Mouse (Mus musculus) embryonic facial prominence, embryonic 11.5 days (tissue): ENCODE results near the gene Pappa2. TPM values are rescaled to one million over a fixed set of nuclear protein-coding genes. Genes with fewer than 3 reads are reported as not detected.

Experiments used
- ATAC-seq: fragments of 200-750 bp; cut with Nextera tagmentation; replicated peaks from 2 replicates; pipeline ENCODE4 v1.8.0; 2017; ENCODE audit warnings: low read depth; ENCODE audit not compliant: insufficient number of reproducible peaks, low FRiP score, low TSS enrichment
- DNase-seq: peaks from one replicate; pipeline ENCODE4 v3.0.0-alpha.2; 2015; ENCODE audit warnings: low spot score
- H3K27ac ChIP-seq: fragments of 300-500 bp; sonication (generic); replicated peaks from 2 replicates; pipeline ENCODE4 v1.5.1; 2014; ENCODE audit warnings: mild to moderate bottlenecking, low read depth, low read length, control low read depth
- H3K27me3 ChIP-seq: fragments of 300-500 bp; sonication (generic); 2 replicates; pipeline ENCODE4 v1.6.1; 2014; ENCODE audit warnings: mild to moderate bottlenecking, low read length, moderate library complexity, mixed read lengths; ENCODE audit not compliant: control insufficient read depth, insufficient read depth
- H3K36me3 ChIP-seq: fragments of 300-500 bp; sonication (generic); replicated peaks from 2 replicates; pipeline ENCODE4 v1.6.1; 2014; ENCODE audit warnings: low read depth, mild to moderate bottlenecking, low read length, moderate library complexity, mixed read lengths; ENCODE audit not compliant: control insufficient read depth, insufficient read depth
- H3K4me1 ChIP-seq: fragments of 300-500 bp; sonication (generic); 2 replicates; pipeline ENCODE4 v1.6.1; 2014; ENCODE audit warnings: low read length, mixed read lengths; ENCODE audit not compliant: control insufficient read depth, insufficient read depth
- H3K4me2 ChIP-seq: fragments of 300-500 bp; sonication (generic); 2 replicates; pipeline ENCODE4 v1.6.1; 2014; ENCODE audit warnings: low read depth, mild to moderate bottlenecking, control low read depth, low read length, moderate library complexity
- H3K4me3 ChIP-seq: fragments of 300-500 bp; sonication (generic); 2 replicates; pipeline ENCODE4 v1.5.1; 2014; ENCODE audit warnings: low read depth, low read length, control low read depth
- H3K9ac ChIP-seq: fragments of 300-500 bp; sonication (generic); replicated peaks from 2 replicates; pipeline ENCODE4 v1.6.1; 2014; ENCODE audit warnings: mild to moderate bottlenecking, control low read depth, low read length
- H3K9me3 ChIP-seq: fragments of 300-500 bp; sonication (generic); replicated peaks from 2 replicates; pipeline ENCODE4 v1.6.1; 2016; ENCODE audit warnings: mild to moderate bottlenecking, low read length, inconsistent platforms, mixed read lengths; ENCODE audit not compliant: control insufficient read depth
- WGBS: fragments of 180-500 bp; shearing (Covaris S2); extraction: QIAGEN DNeasy Blood & Tissue Kit; methylation state at CpG from one replicate; pipeline ENCODE4 v1.1.7; 2014; 5-methylcytosine and 5-hydroxymethylcytosine counted together
- polyA plus RNA-seq: library from polyadenylated mRNA; unstranded; fragments of >200 nt; fragmentation: Nextera tagmentation; extraction: Ambion mirVana; gene quantifications from 2 replicates; pipeline ENCODE4 v1.2.1, GENCODE M21; 2014

Gene Pappa2
- polyA plus RNA-seq, 1 experiment from 2014 or later = 2.2 TPM

DNA sequence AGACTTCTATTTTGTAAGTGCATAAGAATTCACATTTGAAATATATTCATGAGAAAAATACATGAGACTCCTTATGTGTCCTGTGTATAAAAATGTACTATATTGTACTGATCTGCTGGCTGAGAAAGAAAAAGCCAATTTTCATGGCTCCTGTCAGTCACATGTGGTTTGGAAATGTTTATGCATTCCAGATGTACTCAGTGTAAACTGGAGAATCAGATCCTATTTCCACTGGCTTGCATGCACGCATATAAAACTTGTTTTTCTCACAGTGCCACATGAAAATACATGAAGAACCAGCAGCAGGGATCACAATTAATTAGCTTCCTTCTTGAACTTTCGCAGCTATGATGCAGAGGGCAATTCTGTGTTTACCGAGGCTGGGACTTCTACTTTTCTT, 168.4 kb downstream of the Pappa2 start:
- no peak overlapping the region for H3K4me3 ChIP-seq
- no peaks in the 10 kb centered on the region for H3K27me3 ChIP-seq
- H3K36me3 ChIP-seq = no peaks in the 10 kb centered on the region
- H3K9me3 ChIP-seq = no peaks in the 10 kb centered on the region
- no peak overlapping the region for H3K9ac ChIP-seq
- H3K27ac ChIP-seq = no peak overlapping the region
- ATAC-seq (no peak; the same call in 1 of the 2 replicates), DNase-seq (peak; percentile 71)
- no peaks in the 10 kb centered on the region for H3K4me1 ChIP-seq
- H3K4me2 ChIP-seq = no peak overlapping the region
- 48% methylated on average over 3 of the region's 3 CpGs for whole genome bisulfite sequencing

GRCm38 (mm10) chr1:158775486-158775885, 204.8 kb downstream of the Pappa2 start:
- no peaks in the 10 kb centered on the region for H3K36me3 ChIP-seq
- no peak overlapping the region for H3K4me2 ChIP-seq
- ATAC-seq (no peak), DNase-seq (no peak)
- 95% methylated on average over 5 of the region's 5 CpGs for WGBS
- H3K9ac ChIP-seq = no peak overlapping the region
- H3K27me3 ChIP-seq = no peaks in the 10 kb centered on the region
- no peaks in the 10 kb centered on the region for H3K9me3 ChIP-seq
- H3K4me1 ChIP-seq = no peaks in the 10 kb centered on the region
- no peak overlapping the region for H3K27ac ChIP-seq
- H3K4me3 ChIP-seq = no peak overlapping the region

DNA sequence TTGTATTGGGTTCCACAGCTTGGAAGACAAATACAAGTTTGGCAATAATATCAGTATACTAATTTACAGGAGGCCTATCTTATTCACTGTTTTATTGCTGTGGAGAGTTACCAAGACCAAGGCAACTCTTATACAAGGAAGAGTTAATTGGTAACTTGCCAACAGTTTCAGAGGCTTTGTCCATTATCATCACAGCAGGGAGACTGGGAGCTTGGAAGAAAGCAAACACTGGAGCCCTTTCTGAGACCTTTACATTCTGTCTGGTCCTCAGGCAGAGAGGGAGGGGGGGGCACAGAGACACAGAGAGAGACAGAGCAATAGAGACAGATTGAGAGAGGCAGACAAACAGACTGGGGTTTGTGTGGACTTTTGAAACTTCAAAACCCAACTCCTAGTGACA, 207.2 kb downstream of the Pappa2 start:
- no peaks in the 10 kb centered on the region for H3K4me1 ChIP-seq
- no peak for DNase-seq
- no peak overlapping the region for H3K9ac ChIP-seq
- H3K9me3 ChIP-seq = no peaks in the 10 kb centered on the region
- no peak overlapping the region for H3K4me2 ChIP-seq
- H3K27me3 ChIP-seq = no peaks in the 10 kb centered on the region
- no peak overlapping the region for H3K4me3 ChIP-seq
- H3K27ac ChIP-seq = no peak overlapping the region
- ATAC-seq = no peak
- no peaks in the 10 kb centered on the region for H3K36me3 ChIP-seq

DNA sequence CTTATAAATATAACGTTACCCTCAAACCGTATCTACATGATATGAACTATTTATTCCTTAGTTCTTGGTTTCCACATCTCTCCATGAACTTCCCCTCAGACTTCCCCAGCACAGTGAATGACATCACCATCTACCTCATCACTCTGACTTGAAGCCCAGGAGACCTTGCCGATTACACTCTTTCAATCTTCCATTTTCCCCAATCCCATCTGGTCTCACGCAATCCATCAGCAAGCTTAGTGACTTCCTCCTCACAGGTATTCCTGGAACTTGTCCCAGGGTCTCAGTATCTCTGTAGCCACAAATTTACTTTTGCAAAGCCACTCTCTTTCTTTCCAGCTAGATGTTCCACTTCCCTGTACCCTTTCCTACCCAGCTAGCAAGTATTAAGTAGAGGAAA, 209.5 kb downstream of the Pappa2 start:
- Histone ChIP-seq H3K4me2 (no peak overlapping the region), H3K9ac (no peak overlapping the region), H3K4me1 (no peaks in the 10 kb centered on the region), H3K27ac (no peak overlapping the region), H3K4me3 (no peak overlapping the region), H3K36me3 (no peaks in the 10 kb centered on the region), H3K27me3 (no peaks in the 10 kb centered on the region), H3K9me3 (no peaks in the 10 kb centered on the region)
- no peak for ATAC-seq
- DNase-seq = no peak
- WGBS = 95% methylated on average over 4 of the region's 4 CpGs

GRCm38 (mm10) chr1:158770036-158770655, 210.1 kb downstream of the Pappa2 start:
- Histone ChIP-seq H3K4me2 (no peak overlapping the region), H3K9me3 (no peaks in the 10 kb centered on the region), H3K36me3 (no peaks in the 10 kb centered on the region), H3K27me3 (no peaks in the 10 kb centered on the region), H3K27ac (no peak overlapping the region), H3K4me3 (no peak overlapping the region), H3K4me1 (no peaks in the 10 kb centered on the region), H3K9ac (no peak overlapping the region)
- DNase-seq (no peak), ATAC-seq (no peak)
- 77% methylated on average over 7 of the region's 7 CpGs for WGBS

DNA sequence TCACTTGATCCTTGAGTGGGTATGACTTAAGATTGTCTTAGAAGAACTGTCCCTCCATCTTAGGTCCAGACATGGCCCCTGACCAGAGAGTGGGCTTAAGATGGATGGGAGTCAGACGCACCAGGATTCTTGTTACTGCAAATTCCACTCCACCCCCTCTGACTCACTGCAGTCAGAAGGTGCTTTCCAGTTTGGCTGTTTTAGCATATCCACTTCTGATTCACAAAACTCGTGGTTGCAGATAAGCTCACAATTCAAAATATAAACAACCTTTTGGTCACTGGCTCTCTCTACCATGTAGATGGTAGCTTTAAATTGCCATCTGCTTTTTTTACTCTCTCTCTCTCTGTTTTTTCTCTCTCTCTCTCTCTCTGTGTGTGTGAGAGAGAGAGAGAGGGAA, 214.4 kb downstream of the Pappa2 start:
- Histone ChIP-seq H3K4me3 (no peak overlapping the region), H3K9me3 (no peaks in the 10 kb centered on the region), H3K27ac (no peak overlapping the region), H3K27me3 (no peaks in the 10 kb centered on the region), H3K4me1 (no peaks in the 10 kb centered on the region), H3K4me2 (no peak overlapping the region), H3K9ac (no peak overlapping the region), H3K36me3 (no peaks in the 10 kb centered on the region)
- DNase-seq (no peak), ATAC-seq (no peak)
- 54% methylated on average over 2 of the region's 2 CpGs for WGBS

- Histone ChIP-seq H3K4me3 (no peak overlapping the region), H3K4me1 (no peaks in the 10 kb centered on the region), H3K27ac (no peak overlapping the region), H3K9me3 (no peaks in the 10 kb centered on the region), H3K36me3 (no peaks in the 10 kb centered on the region), H3K4me2 (no peak overlapping the region), H3K9ac (no peak overlapping the region), H3K27me3 (no peaks in the 10 kb centered on the region)
- no peak for DNase-seq
- no peak for ATAC-seq
- 79% methylated on average over 6 of the region's 6 CpGs for WGBS
Measured at GRCm38 (mm10) chr1:158764727-158765126, 215.6 kb downstream of the Pappa2 start.

GRCm38 (mm10) chr1:158764211-158764610, 216.1 kb downstream of the Pappa2 start:
- H3K9ac ChIP-seq = no peak overlapping the region
- H3K27ac ChIP-seq = no peak overlapping the region
- no peaks in the 10 kb centered on the region for H3K4me1 ChIP-seq
- DNase-seq (no peak), ATAC-seq (no peak)
- H3K4me3 ChIP-seq = no peak overlapping the region
- H3K27me3 ChIP-seq = no peaks in the 10 kb centered on the region
- no peaks in the 10 kb centered on the region for H3K9me3 ChIP-seq
- no peak overlapping the region for H3K4me2 ChIP-seq
- no peaks in the 10 kb centered on the region for H3K36me3 ChIP-seq
